Mouse (Mus musculus) gastrocnemius, adult 2 months (tissue): ENCODE data around the gene Gm40193. TPM values are rescaled to one million over a fixed set of nuclear protein-coding genes. Genes with fewer than 3 reads are reported as not detected.

Experiments
- DNase-seq: peaks from one replicate; pipeline ENCODE4 v3.0.0; 2022
- H3K27ac ChIP-seq: fragments of 200-600 bp; 2 replicates; pipeline ENCODE4 v1.8.1; 2022; ENCODE audit warnings: mild to moderate bottlenecking
- H3K4me3 ChIP-seq: fragments of 200-600 bp; 2 replicates; pipeline ENCODE4 v1.8.1; 2022; ENCODE audit warnings: mild to moderate bottlenecking, moderate library complexity
- CTCF ChIP-seq: fragments of 200-600 bp; IDR thresholded peaks from 2 replicates; pipeline ENCODE4 v1.8.1; 2022; ENCODE audit warnings: antibody characterized with exemption, mild to moderate bottlenecking, moderate library complexity
- intact Hi-C: fragments of 180-260 bp; cut with DNase I; formaldehyde crosslinking; loops from one replicate; pipeline ENCODE4 v1.15.1; 2025
- total RNA-seq, 2 experiments: library from RNA; stranded (reverse); gene quantifications; 2 replicates each; pipeline ENCODE4 v1.2.3; 2021

Gm40193 gene
- total RNA-seq, 2 experiments from 2014 or later, result not detected

DNA sequence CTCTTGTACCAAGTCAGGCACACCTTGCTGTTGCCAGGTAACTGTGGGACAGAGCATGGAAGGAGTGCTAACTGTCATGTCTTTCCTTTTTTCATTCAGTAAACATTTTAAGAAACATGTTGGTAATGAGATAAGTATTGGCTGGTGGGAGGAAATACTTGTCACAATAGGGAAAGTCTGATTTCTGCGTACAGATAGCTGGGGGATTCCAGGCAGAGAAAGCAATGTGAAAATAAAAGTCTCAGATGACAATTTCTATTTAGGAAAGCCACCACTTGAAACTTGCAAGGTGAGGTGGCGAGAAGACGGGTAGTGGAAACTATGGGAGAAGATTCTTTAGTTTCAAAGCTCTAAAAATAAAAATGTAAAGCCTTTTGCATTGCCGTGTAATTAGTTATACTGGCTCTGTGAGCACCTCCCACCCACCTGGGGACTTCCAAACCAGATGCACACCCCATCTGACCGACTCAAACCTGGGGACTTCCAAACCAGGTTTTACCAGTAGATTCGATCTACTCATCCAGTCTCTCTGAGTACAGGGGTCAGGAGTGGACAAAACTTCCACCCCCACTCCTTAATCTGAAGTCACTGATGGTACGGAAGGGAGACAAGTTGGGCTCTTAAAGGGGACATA lies 19.9 kb downstream of the Gm40193 start:
- DNase-seq, result no peak
- Histone ChIP-seq H3K4me3 (no peak overlapping the region), H3K27ac (peak overlapping the region; percentile 31; the same call in 1 of the 2 replicates)
- intact Hi-C loops, result no loop called here
- TF ChIP-seq CTCF, result no peak

DNA sequence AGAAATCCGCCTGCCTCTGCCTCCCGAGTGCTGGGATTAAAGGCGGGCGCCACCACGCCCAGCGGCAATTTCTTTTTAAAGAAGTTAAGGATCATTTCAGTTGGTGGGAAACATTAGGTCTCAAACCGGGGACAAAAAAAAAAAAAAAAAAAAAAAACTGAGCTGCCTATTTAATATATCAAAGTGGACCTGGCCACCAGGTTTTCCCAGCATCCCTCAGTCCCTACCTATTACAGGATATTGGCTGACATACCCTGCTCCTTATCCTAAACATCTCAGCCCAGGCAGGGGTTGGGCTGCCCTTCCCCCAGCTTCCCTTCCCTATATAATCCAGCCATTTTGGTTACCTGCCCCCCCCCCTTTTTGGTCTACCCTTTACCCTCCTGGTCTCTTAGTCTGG lies 20.9 kb downstream of the Gm40193 start:
- intact Hi-C loops, result no loop called here
- no peak overlapping the region for H3K4me3 ChIP-seq
- H3K27ac ChIP-seq, result no peak overlapping the region
- no peak for TF ChIP-seq CTCF
- DNase-seq, result no peak

DNA sequence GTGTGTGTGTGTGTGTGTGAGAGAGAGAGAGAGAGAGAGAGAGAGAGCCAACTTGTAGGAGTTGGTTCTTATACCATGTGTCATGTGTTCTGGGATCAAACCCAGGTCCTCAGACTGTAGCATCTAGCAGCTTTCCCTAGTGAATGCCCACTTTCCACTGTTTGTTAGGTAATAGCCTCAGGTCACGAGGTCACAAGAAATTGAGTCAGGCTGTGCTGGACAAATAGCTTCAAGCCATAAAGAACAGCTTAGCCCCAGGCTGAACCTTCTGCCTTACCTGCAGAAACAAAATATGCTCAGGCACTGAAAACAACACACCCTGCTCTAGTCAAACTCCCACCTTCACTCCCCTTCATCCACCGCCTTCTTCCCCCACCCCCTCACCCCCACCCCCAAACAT lies 21.5 kb downstream of the Gm40193 start:
- Histone ChIP-seq H3K4me3 (no peak overlapping the region), H3K27ac (no peak overlapping the region)
- intact Hi-C loops, result no loop called here
- TF ChIP-seq CTCF, result no peak
- no peak for DNase-seq

DNA sequence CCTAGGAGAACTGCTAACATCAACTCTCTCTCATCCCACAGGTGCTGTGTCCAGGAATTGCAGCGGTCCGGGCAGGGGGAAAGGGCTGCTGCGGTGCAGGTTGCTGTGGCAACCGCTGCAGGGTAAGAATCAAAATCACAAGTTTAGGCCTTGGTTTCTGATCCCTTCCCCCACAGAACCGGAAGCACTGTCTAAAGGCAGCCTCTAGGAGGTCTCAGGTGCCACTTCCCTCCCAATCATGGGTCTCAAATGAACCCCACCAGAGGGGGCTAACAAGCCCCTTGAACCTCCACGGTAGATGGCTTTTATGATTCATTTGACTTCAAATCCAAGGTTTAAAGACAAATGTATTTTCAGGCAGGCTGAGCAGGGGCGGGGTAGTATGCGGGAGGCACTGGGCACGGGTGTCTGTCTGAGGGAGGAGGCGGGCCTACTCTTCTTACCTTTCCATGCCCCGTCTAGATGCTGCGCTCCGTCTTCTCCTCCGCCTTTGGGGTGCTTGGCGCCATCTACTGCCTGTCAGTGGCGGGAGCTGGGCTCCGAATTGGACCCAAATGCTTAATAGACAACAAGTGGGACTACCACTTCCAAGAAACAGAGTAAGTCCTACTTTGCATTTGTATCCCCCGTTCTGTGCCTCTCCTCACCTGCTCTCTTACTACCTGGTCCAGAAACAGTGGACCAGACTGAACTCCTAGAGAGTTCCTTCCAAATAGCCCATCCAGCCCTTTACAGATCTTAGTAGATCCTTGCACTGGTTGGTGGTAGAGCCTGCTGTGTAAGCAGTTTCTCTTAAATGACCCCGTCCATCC lies 22.8 kb downstream of the Gm40193 start:
- TF ChIP-seq CTCF, result peak; percentile 55
- peak; percentile 52 for DNase-seq
- intact Hi-C loops, result no loop called here
- H3K27ac ChIP-seq, result no peak overlapping the region
- no peak overlapping the region for H3K4me3 ChIP-seq

DNA sequence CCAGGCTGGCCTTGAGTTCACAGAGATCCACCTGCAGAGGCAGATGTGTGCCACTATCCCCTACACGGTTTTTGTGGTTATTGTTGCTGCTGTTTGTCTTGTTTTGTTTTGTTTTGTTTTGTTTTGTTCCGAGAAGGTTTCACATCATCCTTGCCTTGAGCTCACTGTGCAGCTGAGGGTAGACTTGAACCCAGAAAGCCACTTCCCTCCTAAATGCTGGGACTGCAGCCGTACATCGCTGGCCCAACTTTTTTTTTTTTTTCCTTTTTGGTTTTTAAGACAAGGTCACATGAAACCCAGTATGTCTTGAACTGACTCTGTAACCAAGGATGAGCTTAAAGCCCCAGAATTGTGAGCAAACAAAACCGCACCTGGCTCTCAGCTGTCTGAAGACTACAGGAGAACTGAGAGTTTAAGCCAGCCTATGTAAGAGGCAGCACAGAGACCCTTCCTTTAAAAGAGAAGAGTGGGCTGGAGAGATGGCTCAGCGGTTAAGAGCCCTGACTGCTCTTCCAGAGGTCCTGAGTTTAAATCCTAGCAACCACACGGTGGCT lies 25.7 kb downstream of the Gm40193 start:
- intact Hi-C loops, result loop anchor here (1.0 to 2.0 kb wide), 3 partner anchors 54 to 93 kb away; no protein-coding TSS in a partner anchor
- no peak overlapping the region for H3K27ac ChIP-seq
- DNase-seq, result no peak
- H3K4me3 ChIP-seq, result no peak overlapping the region
- no peak for TF ChIP-seq CTCF

DNA sequence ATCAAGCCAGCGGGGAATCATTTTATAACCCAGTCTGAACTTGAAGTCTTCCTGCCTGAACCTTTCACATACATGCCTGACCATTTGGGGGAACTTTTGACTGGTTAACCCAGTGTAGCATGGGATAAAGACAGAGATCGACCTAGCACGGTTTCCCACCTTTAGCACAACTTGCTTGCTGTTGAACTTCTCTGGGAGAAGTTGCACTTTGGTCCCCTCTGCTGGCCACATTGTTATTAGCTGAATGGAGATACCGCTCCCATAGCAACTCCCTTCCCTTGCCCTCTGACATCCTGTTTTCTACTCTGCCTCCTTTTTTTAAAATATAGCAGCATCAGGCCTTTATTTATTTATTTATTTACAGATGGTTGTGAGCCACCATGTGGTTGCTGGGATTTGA lies 26.4 kb downstream of the Gm40193 start:
- peak; percentile 78 for TF ChIP-seq CTCF
- intact Hi-C loops, result loop anchor here (1.0 to 2.0 kb wide), 3 partner anchors 54 to 92 kb away; no protein-coding TSS in a partner anchor
- peak; percentile 78 for DNase-seq
- no peak overlapping the region for H3K27ac ChIP-seq
- no peak overlapping the region for H3K4me3 ChIP-seq

DNA sequence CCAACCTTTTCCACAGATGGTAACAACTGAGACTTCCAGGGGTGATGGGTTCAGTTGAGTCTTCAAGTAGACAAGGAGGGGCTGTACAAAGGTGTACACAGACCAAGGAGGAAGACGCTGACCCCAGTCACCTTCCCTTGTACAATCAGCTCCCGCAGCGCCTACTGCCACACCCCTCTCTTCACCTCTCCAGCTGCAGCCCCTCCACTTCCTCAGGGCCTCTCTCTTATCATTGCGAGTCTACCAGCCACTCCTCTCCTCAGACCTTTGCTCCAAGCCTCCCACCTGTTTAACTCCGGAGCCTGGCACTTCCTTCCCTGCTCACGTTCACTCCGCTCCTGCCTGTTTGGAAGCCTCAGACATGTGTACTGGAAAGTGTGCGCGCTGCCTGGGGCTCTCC lies 27.8 kb downstream of the Gm40193 start, which contains the start of gene Tm4sf5:
Gene Tm4sf5, plus strand, starts transcription at position 275 of the 400 bp plus-strand sequence.
- DNase-seq, result no peak
- TF ChIP-seq CTCF, result no peak
- intact Hi-C loops, result no loop called here
- no peak within 1 kb of the TSS for H3K27ac ChIP-seq
- H3K4me3 ChIP-seq, result no peak within 1 kb of the TSS

DNA sequence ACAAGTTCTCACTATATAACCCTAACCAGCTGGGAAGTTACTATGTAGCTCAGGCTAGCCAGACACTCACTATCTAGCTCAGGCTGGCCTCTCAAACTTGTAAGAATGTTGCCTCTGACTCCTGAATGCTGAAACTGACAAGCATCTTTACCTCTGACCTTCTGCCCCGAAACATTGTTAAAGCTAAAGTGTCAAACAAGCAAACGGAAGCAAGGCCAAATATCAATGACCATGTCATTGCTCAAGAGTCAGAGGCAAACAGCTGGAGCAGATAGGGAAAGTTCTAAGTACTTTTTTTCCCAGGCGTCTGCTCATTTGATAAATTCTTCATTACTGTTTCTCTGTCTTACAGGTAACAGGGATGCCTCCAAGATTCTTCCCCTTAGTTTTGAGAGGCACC lies 30.7 kb downstream of the Gm40193 start:
- no peak overlapping the region for H3K4me3 ChIP-seq
- DNase-seq, result no peak
- intact Hi-C loops, result no loop called here
- TF ChIP-seq CTCF, result no peak
- H3K27ac ChIP-seq, result no peak overlapping the region

DNA sequence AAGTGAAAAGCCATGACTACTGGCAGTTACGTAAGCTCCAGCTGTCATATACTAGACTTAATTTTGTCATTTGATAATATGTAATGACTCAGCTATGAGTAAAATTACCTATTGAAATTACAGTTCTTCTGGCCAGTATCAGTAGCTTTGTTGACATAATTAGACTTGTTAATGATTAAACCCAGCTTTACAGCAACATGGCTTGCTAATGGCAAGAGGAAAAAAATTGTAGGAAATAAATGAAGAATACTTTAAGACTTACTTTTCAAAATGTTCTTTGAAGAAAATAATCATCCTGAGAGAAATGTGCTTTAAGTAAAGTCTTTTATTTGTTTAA lies 32.3 kb downstream of the Gm40193 start:
- DNase-seq, result no peak
- no peak for TF ChIP-seq CTCF
- H3K27ac ChIP-seq, result no peak overlapping the region
- no peak overlapping the region for H3K4me3 ChIP-seq
- intact Hi-C loops, result no loop called here

DNA sequence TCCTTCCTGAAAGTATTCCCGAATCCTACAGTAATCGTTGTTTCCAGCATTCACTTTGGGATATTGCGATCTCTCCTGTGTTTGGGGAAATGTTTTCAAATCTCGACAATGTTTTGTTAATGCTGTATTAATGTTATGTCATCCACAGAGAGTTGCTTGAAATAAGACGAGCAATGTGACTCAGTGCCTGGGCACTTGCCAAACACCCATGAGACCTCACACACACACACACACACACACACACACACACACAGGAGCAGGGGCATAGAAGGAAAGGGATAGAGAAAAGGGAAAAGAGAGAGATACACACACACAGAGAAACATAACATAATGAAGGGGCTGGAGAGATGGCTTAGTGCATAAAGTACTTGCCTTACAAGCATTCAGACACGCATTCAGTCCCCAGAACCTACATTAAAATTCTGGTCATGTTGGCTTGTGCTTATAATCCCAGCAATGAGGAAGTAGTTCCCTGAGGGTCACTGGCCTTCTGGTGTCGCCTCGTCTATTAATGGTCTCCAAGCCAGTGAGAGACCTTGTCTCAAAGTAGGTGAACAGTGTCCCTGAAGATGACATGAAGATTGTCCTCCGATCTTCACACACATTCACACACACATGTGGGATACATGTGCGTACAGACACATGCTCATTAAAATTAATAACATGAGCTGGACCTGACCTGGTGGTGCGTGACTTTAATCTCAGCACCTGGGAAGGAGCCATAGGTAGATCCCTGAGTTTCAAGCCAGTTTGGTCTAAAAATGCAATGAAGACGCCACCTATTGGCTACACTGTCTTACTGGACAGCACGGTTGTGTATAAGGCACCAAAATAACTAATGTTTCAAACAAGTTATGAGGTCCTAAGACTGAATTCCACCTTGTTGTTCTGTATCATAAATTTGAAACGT lies 32.9 kb downstream of the Gm40193 start:
- Histone ChIP-seq H3K27ac (no peak overlapping the region), H3K4me3 (no peak overlapping the region)
- intact Hi-C loops, result no loop called here
- no peak for DNase-seq
- peak; percentile 69 for TF ChIP-seq CTCF

DNA sequence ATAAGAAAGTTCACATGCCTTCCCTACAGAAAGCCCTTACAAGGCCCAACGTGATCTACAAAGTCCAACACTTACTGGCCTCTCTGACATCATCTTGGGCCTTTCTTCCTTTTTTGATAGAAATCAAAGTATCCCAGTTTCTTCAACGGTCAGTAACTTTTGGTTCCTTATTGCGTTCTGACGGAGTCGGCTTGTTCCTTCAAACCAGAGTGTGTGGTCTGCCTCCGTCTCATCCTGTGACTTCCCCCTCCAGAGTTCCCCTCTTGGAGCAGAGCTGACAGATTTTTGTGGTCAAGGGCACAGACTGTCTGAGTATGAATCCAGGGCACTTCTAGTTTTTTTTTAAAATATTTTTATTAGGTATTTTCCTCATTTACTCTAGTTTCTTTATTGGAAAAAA lies 43.1 kb downstream of the Gm40193 start:
- no peak for TF ChIP-seq CTCF
- intact Hi-C loops, result no loop called here

DNA sequence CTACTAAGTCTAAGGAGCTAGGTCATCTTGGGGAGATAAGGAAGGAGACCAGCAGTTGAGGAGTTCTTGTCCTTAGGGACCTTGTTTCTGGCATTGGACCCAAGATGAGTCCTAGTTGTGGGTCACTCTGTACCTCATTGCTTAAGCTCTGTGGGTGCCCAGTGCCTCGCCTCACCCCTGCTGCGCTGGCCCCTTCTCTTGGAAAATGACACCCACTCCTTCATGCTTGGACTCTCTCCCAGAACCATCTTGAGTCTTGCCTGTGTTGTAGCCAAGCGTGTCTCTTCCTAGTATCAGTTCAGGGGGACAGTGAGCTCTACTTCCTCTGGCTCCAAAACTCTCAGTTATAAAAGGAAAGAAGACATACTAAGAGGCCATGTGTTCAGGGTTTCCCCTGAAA lies 43.6 kb downstream of the Gm40193 start:
- peak overlapping the region; percentile 81 for H3K27ac ChIP-seq
- no peak overlapping the region for H3K4me3 ChIP-seq
- intact Hi-C loops, result no loop called here
- TF ChIP-seq CTCF, result no peak
- DNase-seq, result peak; percentile 79

More for the DNA sequence above, 43.1 kb downstream of the Gm40193 start:
- DNase-seq, result no peak
- Histone ChIP-seq H3K27ac (peak overlapping the region; percentile 81), H3K4me3 (no peak overlapping the region)
